Mouse (Mus musculus): ENCODE data around the gene Jup. TPM values are rescaled to one million over a fixed set of nuclear protein-coding genes. Genes with fewer than 3 reads are reported as not detected.

The Jup gene
- total RNA-seq, 2 experiments from 2014 or later, result 74.2 to 77.9 TPM

- intact Hi-C loops (cut with DNase I), result loop anchor here (5.0 kb wide), 1 partner anchor 47 kb away; no protein-coding TSS in a partner anchor
- no peak for DNase-seq
Observed at GRCm38 (mm10) chr11:100408835-100409462, 11.4 kb upstream of the Jup start.

GRCm38 (mm10) chr11:100408076-100408834 lies 10.7 kb upstream of the Jup start:
- intact Hi-C loops (cut with DNase I), result loop anchor here (5.0 kb wide), 1 partner anchor 46 kb away; no protein-coding TSS in a partner anchor
- DNase-seq, result peak; percentile 65

DNA sequence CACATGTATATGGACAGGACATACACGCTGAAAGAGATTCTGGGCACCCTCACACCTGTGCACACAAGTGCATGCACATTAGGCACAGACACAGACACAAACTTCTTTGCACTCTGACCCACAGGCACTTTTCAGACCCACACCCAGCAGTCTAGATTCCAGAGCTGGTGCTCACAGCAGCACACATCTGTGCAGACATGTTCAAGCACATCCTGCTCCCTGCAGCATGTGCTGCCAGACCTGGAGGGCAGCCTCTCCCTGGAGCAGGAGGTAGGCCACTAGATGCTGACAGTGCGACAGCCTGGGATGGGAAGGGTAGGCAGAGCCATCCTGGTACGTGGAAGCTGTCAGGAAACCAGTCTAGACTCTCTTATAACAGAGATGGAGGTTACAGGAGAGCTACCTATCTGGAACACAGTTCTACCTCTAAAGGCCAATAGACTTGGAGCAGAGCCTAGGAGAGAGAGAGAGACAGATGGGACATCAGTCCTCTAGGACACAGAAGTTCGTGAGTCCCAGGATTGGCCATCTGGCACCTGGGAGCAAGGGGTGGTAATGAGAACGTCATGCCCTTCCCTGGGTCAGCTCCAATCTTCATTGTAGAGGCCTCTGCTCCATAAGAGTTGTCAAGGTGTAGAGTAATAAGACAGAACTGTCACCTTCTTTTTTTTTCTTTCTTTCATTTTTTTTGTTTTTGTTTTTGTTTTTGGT lies 9.6 kb upstream of the Jup start:
- intact Hi-C loops (cut with DNase I), result loop anchor here (5.0 kb wide), 1 partner anchor 45 kb away; no protein-coding TSS in a partner anchor
- DNase-seq, result peak; percentile 35

GRCm38 (mm10) chr11:100406273-100406672 lies 8.7 kb upstream of the Jup start:
- no peak for DNase-seq
- intact Hi-C loops (cut with DNase I), result loop anchor here (5.0 kb wide), 1 partner anchor 44 kb away; no protein-coding TSS in a partner anchor

- intact Hi-C loops (cut with DNase I), result loop anchor here (5.0 kb wide), 1 partner anchor 42 kb away; no protein-coding TSS in a partner anchor
Observed at GRCm38 (mm10) chr11:100404456-100405074, 7.0 kb upstream of the Jup start.

DNA sequence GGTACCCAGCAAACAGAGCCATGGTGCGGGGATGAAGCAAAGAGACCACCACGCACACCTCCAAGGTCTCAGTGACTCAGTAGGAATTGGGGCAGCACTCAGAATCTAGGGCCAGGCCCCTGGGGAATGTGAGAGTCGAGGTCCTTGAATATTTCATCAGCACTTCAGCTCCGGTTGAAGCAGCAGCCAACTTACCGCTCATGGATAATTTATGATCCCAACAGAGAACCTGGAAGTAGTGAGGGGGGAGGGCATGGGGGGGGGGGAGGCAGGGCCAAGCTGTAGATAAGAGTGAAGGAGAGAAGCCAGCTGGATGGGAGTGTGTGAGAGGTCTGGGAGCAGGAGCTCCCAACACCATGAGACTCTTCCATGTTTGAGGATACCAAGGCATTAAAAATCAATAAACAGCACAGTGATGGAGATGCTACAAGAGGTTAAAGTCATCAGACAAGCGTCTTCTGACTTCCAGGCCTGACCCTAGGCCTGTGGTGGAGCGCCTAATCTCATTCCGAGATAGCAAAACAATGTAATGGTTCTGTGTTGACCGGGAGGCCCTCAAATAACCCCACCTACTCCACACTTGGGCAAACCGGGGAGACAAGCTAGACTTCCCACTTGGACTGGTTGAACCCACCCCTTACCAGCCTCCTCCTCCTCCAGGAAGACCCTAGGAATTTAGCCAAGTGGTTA lies 6.0 kb upstream of the Jup start:
- DNase-seq, result no peak
- intact Hi-C loops (cut with DNase I), result no loop called here

More at GRCm38 (mm10) chr11:100404456-100405074, 7.0 kb upstream of the Jup start:
- DNase-seq, result no peak

GRCm38 (mm10) chr11:100402682-100403081 lies 5.1 kb upstream of the Jup start:
- intact Hi-C loops (cut with DNase I), result no loop called here
- no peak for DNase-seq

DNA sequence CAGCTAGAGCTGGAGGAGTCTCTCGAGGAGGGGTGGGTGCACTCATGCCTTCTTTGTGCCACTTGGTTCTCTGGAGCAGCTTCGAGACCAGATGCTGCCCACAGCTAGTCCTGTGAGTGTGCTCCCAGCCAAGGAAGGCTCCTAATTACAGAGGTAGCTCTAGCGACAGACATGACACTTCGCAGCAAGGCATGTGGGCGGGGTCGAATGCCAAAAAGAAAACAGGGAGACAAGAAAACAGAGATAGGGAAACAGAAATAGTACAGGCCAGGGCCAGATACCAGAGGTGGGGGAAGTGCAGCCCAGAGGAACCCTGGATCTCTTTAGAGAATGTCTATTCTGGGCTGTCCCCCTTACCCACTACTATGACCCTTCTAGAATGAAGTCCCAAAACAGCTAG lies 4.7 kb upstream of the Jup start:
- intact Hi-C loops (cut with DNase I), result no loop called here
- DNase-seq, result no peak

- DNase-seq, result no peak
- intact Hi-C loops (cut with DNase I), result no loop called here
Observed at GRCm38 (mm10) chr11:100400842-100401241, 3.3 kb upstream of the Jup start.

GRCm38 (mm10) chr11:100399727-100400538 lies 2.4 kb upstream of the Jup start:
- no peak for DNase-seq
- intact Hi-C loops (cut with DNase I), result no loop called here

- no peak for DNase-seq
- intact Hi-C loops (cut with DNase I), result no loop called here
Observed at GRCm38 (mm10) chr11:100399320-100399719, 1.8 kb upstream of the Jup start.

DNA sequence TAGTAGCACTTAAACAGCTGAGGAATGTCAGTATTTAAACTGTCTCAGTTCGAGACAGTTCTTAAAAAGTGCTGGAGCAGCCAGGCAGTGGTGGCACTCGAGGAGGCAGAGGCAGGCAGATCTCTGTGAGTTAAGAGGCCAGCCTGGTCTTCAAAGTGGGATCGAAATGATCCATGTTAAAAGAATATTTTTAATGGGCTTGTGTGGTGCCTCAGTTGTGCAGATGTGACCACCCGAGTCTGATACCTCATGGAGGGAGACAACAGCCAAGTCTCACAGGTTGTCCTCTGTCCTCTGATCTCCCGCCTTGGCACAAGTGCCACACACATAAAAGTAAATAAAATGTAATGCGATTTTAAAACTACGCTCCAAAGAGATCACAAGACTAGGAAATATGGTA lies 954 bp upstream of the Jup start:
- no peak for DNase-seq
- intact Hi-C loops (cut with DNase I), result no loop called here

DNA sequence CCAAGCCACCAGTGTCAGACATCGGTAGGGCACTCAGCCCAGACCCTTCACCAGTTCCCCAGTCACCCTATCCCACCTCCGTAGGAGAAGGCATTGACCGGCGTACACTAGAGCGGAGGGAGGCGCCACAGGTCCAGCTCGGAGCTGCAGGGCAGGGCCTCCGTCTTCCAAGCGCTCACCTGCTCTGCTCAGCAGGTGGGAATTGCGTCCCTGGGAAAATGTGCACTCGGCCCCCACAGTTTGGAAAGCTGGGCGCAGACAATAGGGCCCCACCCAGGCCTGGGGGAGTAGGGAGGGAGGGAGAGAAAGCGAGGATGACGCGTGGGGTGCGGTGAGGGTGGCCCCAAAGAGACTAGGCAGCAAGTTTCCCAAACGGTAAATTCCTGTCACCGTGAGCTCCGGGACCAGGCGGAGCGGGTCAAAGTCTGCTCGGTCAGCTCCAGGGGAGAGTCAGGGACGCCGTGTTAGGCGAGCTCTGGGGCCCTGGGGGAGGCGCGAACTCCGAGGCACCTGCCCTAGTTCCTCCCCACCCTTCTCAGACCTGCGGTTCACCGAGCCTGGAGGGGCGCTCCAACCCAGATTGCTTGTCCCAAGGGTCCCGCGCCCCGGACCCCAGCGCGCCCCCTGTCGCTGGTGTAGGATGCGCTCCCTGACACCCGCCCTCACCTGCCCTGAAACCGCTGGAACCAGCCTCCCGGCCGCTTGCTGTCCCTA lies 520 bp downstream of the Jup start:
- peak; percentile 40 for DNase-seq
- intact Hi-C loops (cut with DNase I), result no loop called here

DNA sequence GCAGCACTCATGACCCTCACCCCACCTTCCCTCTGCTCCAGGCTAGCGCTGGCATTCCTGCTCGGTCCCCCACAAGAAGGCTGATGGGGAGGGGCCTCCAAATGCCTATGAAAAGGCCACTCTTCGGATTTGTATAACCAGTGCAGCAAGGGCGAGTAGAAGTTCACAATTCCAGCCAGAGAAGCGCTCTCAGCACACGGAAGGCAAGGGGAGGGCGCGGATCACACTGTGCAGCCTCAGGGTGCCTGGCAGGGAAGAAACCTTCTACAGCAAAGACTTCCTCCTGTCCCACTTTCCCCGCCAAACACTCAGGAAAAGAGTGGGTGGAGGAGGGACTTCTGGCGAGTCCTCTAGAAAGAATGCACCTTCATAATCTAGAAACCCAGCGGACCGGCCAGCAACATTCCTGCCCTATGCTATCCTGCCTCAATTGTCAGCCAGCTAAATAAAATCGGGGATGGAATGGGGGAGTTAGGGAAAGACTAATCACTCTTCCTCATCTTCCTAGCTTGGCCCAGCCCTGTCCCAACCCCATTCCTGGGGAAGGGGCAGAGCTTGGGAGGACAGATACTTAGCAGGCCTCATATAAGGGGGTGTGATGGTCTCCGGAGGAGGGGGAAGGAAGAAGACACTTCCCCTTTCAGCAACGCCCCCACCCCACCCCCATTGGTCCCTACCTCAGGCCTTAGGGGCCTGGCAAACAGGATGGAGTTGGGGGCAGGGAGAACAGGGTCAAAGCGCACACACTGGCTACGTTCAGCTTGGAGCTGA lies 1.5 kb downstream of the Jup start:
- DNase-seq, result peak; percentile 23
- intact Hi-C loops (cut with DNase I), result no loop called here

DNA sequence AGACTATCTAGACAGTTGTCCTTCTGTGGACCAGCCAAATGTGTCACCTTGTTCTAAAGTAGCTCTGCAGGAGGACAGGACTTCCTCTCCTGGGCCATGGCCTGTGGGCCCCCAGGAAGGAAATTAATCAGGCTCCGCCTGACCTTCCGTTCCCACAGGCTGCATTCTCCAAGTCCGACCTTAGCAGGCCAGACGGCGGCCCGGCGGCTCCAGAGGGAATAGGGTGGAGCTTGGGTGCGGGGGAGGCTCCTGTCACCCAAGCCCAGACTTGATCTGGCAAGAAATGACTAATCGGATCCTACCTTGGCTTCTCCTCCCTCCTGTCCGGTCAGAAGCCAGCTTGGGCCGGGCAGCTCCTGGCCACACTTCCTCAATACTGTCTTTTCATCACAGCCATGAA lies 2.4 kb downstream of the Jup start:
- intact Hi-C loops (cut with DNase I), result no loop called here
- no peak for DNase-seq

DNA sequence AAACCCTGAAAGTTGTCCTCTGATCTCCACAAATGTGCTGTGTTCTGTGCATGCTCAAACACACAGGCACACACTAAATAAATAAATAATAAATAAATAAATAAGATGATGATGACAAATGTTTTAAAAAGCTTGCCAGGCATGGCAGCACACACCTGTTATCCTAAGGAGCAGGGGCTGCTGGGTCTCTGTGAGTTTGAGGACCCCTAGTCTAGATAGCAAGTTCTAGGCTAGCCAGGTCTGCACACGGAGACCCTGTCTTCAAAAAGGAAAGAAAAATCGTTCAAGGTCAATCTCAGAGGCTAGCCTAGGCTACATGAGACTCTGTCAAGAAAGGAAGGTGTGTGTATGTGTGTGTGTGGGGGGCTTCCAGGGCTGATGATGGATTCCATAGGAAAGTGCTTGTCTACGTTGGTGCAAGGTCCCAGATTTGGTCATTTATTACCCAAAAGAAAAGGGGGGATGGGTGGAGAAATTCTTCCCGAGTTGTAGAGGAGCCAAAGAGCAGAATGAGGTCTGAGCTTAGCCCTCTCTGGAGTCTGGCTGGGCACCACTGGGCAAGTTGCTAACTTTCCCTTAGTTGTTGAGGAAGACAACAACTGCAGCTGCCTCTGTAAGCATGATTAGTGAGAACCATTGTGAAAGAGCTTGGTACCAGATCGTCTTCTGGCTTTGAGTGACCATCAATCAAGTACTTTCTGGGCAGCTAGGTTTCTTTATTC lies 3.0 kb downstream of the Jup start:
- no peak for DNase-seq
- intact Hi-C loops (cut with DNase I), result no loop called here

DNA sequence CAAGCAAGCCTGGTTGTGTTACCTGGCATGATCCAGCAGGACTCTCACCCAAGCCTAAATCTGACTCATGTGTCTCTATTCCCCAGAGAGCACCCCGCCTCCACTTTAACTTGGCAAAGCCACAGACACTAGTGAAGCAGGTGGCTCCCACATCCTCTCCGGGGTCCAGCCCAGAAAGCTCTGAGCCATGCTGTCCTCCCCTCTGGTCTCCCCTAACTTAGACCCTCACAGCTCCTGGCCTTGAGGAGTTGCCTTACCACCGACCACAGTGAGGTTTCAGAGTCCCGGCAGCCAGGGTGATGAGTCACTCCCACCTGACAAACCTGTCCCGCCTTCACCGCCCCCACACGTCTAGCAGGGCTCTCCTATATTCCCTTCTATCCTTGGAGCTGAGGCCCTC lies 3.8 kb downstream of the Jup start:
- no peak for DNase-seq
- intact Hi-C loops (cut with DNase I), result no loop called here

DNA sequence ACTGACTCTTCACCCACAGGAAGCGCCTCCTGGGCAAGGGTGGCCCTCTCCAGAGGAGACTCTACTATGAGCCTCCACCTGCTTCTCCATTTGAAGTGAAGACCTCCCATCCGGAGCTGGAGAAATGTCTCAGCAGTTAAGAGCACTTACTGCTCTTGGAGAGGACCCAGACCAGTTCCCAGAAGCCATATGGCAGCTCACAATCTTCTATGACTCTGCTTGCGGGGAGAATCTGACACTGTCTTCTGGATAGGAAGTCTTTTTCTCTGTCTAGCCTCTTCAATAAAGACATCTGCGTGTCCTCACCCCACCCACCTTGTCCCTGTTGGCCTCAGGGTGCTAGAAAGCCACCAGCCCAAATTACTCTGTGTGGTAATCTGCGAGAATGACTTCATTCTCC lies 4.6 kb downstream of the Jup start:
- DNase-seq, result no peak
- intact Hi-C loops (cut with DNase I), result no loop called here
